Mouse (Mus musculus) stomach, embryonic 14.5 days (tissue): ENCODE measurements at regions not wholly inside any gene's neighbourhood (a gene's known extent, or its start where the extent isn't known, plus 50 kb on each side); places are given as distances from the start of the nearest gene placed in this dataset.

Experiments used
- ATAC-seq: fragments of 200-750 bp; cut with Nextera tagmentation; 2 replicates; pipeline ENCODE4 v1.8.0; 2017; ENCODE audit warnings: low read depth, moderate TSS enrichment; ENCODE audit not compliant: insufficient number of reproducible peaks, insufficient read depth, low FRiP score
- H3K27ac ChIP-seq: fragments of 300-500 bp; sonication (generic); 2 replicates; pipeline ENCODE4 v1.5.1; 2014; ENCODE audit warnings: mild to moderate bottlenecking, low read length, moderate library complexity, mixed read lengths
- H3K27me3 ChIP-seq: fragments of 300-500 bp; sonication (generic); 2 replicates; pipeline ENCODE4 v1.6.1; 2014; ENCODE audit warnings: low read length, control low read depth, mixed read lengths; ENCODE audit not compliant: control insufficient read depth, insufficient read depth
- H3K36me3 ChIP-seq: fragments of 300-500 bp; sonication (generic); 2 replicates; pipeline ENCODE4 v1.6.1; 2014; ENCODE audit warnings: mild to moderate bottlenecking, control low read depth, low read length, moderate library complexity, mixed read lengths; ENCODE audit not compliant: control insufficient read depth, insufficient read depth
- H3K4me1 ChIP-seq: fragments of 300-500 bp; sonication (generic); 2 replicates; pipeline ENCODE4 v1.6.1; 2014; ENCODE audit warnings: low read length, control low read depth, mixed read lengths; ENCODE audit not compliant: control insufficient read depth, insufficient read depth
- H3K4me2 ChIP-seq: fragments of 300-500 bp; sonication (generic); replicated peaks from 2 replicates; pipeline ENCODE4 v1.6.1; 2014; ENCODE audit warnings: low read depth, low read length, control low read depth
- H3K4me3 ChIP-seq: fragments of 300-500 bp; sonication (generic); 2 replicates; pipeline ENCODE4 v1.5.1; 2014; ENCODE audit warnings: low read depth, low read length, control low read depth
- H3K9ac ChIP-seq: fragments of 300-500 bp; sonication (generic); replicated peaks from 2 replicates; pipeline ENCODE4 v1.6.1; 2014; ENCODE audit warnings: low read depth, mild to moderate bottlenecking, control low read depth, low read length, moderate library complexity, mixed read lengths
- H3K9me3 ChIP-seq: fragments of 300-500 bp; sonication (generic); 2 replicates; pipeline ENCODE4 v1.6.1; 2016; ENCODE audit warnings: low read depth, low read length, control low read depth; ENCODE audit not compliant: control insufficient read depth
- WGBS: fragments of 180-500 bp; shearing (Covaris S2); extraction: QIAGEN DNeasy Blood & Tissue Kit; methylation state at CpG from one replicate; pipeline ENCODE4 v1.1.7; 2014; 5-methylcytosine and 5-hydroxymethylcytosine counted together

DNA sequence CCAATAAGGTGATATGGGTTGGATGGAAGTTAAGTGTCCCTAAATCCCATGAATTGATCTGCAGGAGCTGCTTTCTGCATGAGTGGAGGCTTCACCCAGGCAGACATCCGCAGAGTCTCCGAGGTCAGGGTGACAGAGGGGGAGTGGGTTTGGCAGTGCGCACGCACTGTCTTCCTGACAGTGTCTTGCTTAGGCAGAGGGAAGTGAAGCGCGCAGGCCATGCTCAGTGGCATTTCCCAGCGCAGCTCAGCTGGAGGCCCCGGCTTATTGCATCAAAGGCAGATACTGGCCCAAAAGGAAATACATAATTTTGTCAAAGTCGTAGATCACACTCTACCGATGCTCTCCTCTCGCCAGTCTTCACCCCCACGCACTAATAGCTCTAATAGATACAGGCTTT lies 252.7 kb upstream of the Dnajc24 start:
- H3K9me3 ChIP-seq = no peaks in the 10 kb centered on the region
- no peaks in the 10 kb centered on the region for H3K4me1 ChIP-seq
- no peaks in the 10 kb centered on the region for H3K27me3 ChIP-seq
- 63% methylated on average over 12 of the region's 12 CpGs for WGBS
- ATAC-seq = no peak
- H3K36me3 ChIP-seq = no peaks in the 10 kb centered on the region
- no peak overlapping the region for H3K4me2 ChIP-seq
- H3K9ac ChIP-seq = no peak overlapping the region
- no peak overlapping the region for H3K27ac ChIP-seq
- no peak overlapping the region for H3K4me3 ChIP-seq

DNA sequence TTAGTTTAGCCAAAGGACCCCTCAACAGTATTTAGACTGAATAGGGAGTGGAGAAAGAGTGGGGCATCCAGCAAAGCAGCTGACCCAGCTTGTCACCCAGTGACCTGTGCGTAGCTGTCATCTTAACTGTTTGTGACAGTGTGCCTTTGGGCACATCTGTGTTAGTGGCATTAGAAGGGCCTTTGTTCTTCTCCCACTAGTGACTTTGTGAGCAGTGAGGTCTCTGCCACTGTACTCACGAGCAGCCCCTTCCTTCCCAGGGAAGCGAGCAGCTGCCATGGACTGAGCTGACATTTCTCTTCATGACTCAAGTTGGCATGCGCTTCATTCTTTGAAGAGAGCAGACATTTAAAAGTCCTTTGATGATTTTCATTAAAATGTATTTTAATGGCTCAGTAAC lies 231.0 kb upstream of the Dnajc24 start:
- H3K27me3 ChIP-seq = no peaks in the 10 kb centered on the region
- 80% methylated on average over 4 of the region's 4 CpGs for WGBS
- H3K4me2 ChIP-seq = no peak overlapping the region
- H3K9ac ChIP-seq = no peak overlapping the region
- H3K4me3 ChIP-seq = no peak overlapping the region
- H3K27ac ChIP-seq = no peak overlapping the region
- H3K9me3 ChIP-seq = no peaks in the 10 kb centered on the region
- no peaks in the 10 kb centered on the region for H3K4me1 ChIP-seq
- no peak for ATAC-seq
- no peaks in the 10 kb centered on the region for H3K36me3 ChIP-seq

GRCm38 (mm10) chr2:106231136-106231535 lies 227.8 kb upstream of the Dnajc24 start:
- H3K9ac ChIP-seq = no peak overlapping the region
- H3K9me3 ChIP-seq = no peaks in the 10 kb centered on the region
- H3K36me3 ChIP-seq = no peaks in the 10 kb centered on the region
- 87% methylated on average over 5 of the region's 5 CpGs for WGBS
- no peaks in the 10 kb centered on the region for H3K4me1 ChIP-seq
- ATAC-seq = no peak
- H3K4me3 ChIP-seq = no peak overlapping the region
- no peak overlapping the region for H3K4me2 ChIP-seq
- H3K27me3 ChIP-seq = no peaks in the 10 kb centered on the region
- H3K27ac ChIP-seq = no peak overlapping the region

GRCm38 (mm10) chr2:106230021-106230420 lies 226.7 kb upstream of the Dnajc24 start:
- H3K4me3 ChIP-seq = no peak overlapping the region
- H3K4me2 ChIP-seq = no peak overlapping the region
- no peaks in the 10 kb centered on the region for H3K4me1 ChIP-seq
- no peak for ATAC-seq
- H3K27me3 ChIP-seq = no peaks in the 10 kb centered on the region
- no peaks in the 10 kb centered on the region for H3K36me3 ChIP-seq
- WGBS = 81% methylated on average over 3 of the region's 3 CpGs
- no peak overlapping the region for H3K9ac ChIP-seq
- no peak overlapping the region for H3K27ac ChIP-seq
- no peaks in the 10 kb centered on the region for H3K9me3 ChIP-seq

DNA sequence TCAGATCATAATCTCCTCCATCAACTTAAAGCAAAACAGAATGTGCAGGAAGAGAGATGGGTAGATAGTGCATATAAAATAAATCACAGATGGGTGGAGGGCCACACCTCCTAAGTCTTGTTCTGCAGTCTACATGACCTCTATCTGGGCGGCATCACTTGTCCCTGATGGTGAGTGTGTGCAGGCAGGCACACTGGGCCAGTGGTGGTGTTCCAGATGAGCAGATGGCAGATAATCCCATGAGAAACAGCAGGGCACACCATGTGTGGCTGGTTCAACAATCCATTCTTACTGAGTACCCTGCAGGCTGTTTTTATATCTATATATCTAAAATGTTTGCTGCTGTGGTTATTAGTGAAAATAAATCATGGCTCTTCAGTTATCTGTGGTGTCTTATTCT lies 224.9 kb upstream of the Dnajc24 start:
- Histone ChIP-seq H3K27ac (no peak overlapping the region), H3K4me1 (no peaks in the 10 kb centered on the region), H3K9me3 (no peaks in the 10 kb centered on the region), H3K36me3 (no peaks in the 10 kb centered on the region), H3K27me3 (no peaks in the 10 kb centered on the region), H3K4me3 (no peak overlapping the region), H3K4me2 (no peak overlapping the region), H3K9ac (no peak overlapping the region)
- WGBS = 69% methylated on average over 1 of the region's 1 CpGs
- no peak for ATAC-seq

DNA sequence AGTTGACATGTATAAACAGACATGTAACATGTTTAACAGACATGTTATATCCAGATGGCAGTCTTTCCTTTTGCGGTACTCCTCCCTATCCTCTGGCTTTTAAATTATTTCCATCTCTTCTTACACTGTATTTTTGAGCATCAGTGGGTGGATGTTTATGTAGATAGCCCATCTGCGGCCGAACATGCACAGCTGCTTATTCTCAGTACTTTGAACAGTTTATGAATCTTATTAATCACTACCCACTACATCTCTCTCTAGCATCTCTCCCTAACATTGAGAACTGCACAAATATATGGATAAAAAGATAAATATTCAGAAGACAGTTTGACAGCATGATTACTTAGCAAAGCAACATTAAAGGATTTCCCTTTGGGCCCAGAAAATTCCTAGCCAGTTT lies 212.8 kb upstream of the Dnajc24 start:
- H3K36me3 ChIP-seq = no peaks in the 10 kb centered on the region
- H3K4me3 ChIP-seq = no peak overlapping the region
- WGBS = 39% methylated on average over 3 of the region's 3 CpGs
- H3K9ac ChIP-seq = no peak overlapping the region
- no peak overlapping the region for H3K4me2 ChIP-seq
- no peaks in the 10 kb centered on the region for H3K27me3 ChIP-seq
- no peaks in the 10 kb centered on the region for H3K9me3 ChIP-seq
- no peaks in the 10 kb centered on the region for H3K4me1 ChIP-seq
- ATAC-seq = no peak
- H3K27ac ChIP-seq = no peak overlapping the region

DNA sequence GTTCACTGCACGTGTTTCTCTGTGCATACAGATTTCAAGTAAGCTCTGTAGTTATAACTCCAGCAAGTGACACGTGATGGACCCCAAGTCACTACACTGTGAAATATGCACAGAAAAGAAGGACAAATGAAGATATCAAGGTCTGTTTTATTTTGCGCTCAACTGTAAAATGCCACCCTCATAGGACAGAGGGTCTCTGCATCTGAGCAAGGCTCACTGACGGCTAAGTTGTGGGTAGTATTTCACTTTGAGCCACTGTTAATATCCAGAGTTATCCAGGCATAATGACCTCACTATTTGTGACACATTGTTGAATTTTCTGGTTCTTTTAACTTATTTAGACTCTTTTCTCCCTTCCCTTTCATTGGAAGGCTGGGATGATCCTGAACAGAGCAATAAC lies 210.4 kb upstream of the Dnajc24 start:
- Histone ChIP-seq H3K27ac (no peak overlapping the region), H3K36me3 (no peaks in the 10 kb centered on the region), H3K9me3 (no peaks in the 10 kb centered on the region), H3K9ac (no peak overlapping the region), H3K4me2 (no peak overlapping the region), H3K4me3 (no peak overlapping the region), H3K4me1 (no peaks in the 10 kb centered on the region), H3K27me3 (no peaks in the 10 kb centered on the region)
- WGBS = 71% methylated on average over 4 of the region's 4 CpGs
- ATAC-seq = no peak

GRCm38 (mm10) chr2:106210773-106211172 lies 207.4 kb upstream of the Dnajc24 start:
- H3K4me1 ChIP-seq = no peaks in the 10 kb centered on the region
- no peaks in the 10 kb centered on the region for H3K9me3 ChIP-seq
- H3K27me3 ChIP-seq = no peaks in the 10 kb centered on the region
- 63% methylated on average over 1 of the region's 1 CpGs for WGBS
- H3K4me2 ChIP-seq = no peak overlapping the region
- no peaks in the 10 kb centered on the region for H3K36me3 ChIP-seq
- no peak overlapping the region for H3K9ac ChIP-seq
- no peak overlapping the region for H3K27ac ChIP-seq
- no peak overlapping the region for H3K4me3 ChIP-seq
- ATAC-seq = no peak

GRCm38 (mm10) chr2:106208767-106209250 lies 205.5 kb upstream of the Dnajc24 start:
- 62% methylated on average over 4 of the region's 4 CpGs for WGBS
- Histone ChIP-seq H3K27ac (no peak overlapping the region), H3K4me2 (no peak overlapping the region), H3K4me3 (no peak overlapping the region), H3K27me3 (no peaks in the 10 kb centered on the region), H3K9ac (no peak overlapping the region), H3K9me3 (no peaks in the 10 kb centered on the region), H3K4me1 (no peaks in the 10 kb centered on the region), H3K36me3 (no peaks in the 10 kb centered on the region)
- ATAC-seq = no peak
